ENCODE assay signal across 25 mouse cellular contexts in the genomic region with DNA sequence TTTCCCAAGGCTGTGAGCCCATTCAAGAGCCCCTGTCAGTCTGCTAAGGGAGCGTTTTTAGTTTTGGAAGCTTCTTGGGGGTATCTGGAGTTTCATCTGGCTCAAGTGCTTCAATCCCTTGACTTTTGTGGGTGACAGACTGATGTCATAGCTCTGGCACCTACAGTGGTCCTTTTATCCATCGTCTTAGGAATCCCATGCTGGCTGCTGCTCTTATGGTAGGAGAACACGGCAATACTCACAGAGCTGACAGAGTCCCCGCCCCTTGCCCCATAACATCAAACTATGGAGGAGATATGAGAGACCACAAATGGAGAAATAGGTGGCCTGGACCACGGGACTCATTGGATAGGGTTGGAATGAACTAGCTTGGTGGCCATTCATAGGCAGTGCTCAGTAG.
"Had no signal": no experiment of that assay in that cellular context is flagged by ENCODE, and none has a peak within 500 bp of the region (broad histone marks: within the 10 kb centered on the region; RNA-seq: fewer than 3 reads in every experiment).

No protein-coding gene starts in this region.

- H3K4me3 ChIP-seq: embryonic facial prominence, embryonic 10.5 days; embryonic facial prominence, embryonic 12.5 days; embryonic facial prominence, embryonic 13.5 days; embryonic facial prominence, embryonic 15.5 days; erythroblast, embryonic 14.5 days; forebrain, embryonic 10.5 days; forebrain, embryonic 12.5 days; forebrain, embryonic 13.5 days; forebrain, embryonic 15.5 days; heart, adult 2 months; heart, embryonic 10.5 days had no signal

- DNase-seq: cerebellum, adult 2 months; cerebellum, adult 8-10 months; cerebellum, adult 9-10 months; cerebellum, adult 9-11 months; cerebellum, postnatal 10 days; cerebellum, postnatal 14 days; cerebellum, postnatal 25 days; cerebellum, postnatal 36 days; embryo, embryonic 11 days; forebrain, postnatal 0 days; gastrocnemius, postnatal 10 days; gastrocnemius, postnatal 14 days; gastrocnemius, postnatal 25 days; gastrocnemius, postnatal 36 days; heart, adult 2 months had no signal

- H3K27ac ChIP-seq: embryonic facial prominence, embryonic 10.5 days; embryonic facial prominence, embryonic 12.5 days; embryonic facial prominence, embryonic 13.5 days; embryonic facial prominence, embryonic 15.5 days; forebrain, embryonic 10.5 days; forebrain, embryonic 12.5 days; forebrain, embryonic 13.5 days; forebrain, embryonic 15.5 days; heart, adult 2 months; heart, embryonic 10.5 days had no signal
